Mouse (Mus musculus) yolk sac, embryonic 10.5 days (tissue): ENCODE data around the gene Slc5a5.
"Not testable (repeated sequence)": the region's sequence is repeated elsewhere in the genome, so short reads cannot be mapped to it uniquely, and the experiment has no call there.

ENCODE experiments used
- DNase-seq: peaks from one replicate; pipeline ENCODE4 v3.0.0-alpha.2; 2017; ENCODE audit warnings: low spot score

The Slc5a5 gene

DNA sequence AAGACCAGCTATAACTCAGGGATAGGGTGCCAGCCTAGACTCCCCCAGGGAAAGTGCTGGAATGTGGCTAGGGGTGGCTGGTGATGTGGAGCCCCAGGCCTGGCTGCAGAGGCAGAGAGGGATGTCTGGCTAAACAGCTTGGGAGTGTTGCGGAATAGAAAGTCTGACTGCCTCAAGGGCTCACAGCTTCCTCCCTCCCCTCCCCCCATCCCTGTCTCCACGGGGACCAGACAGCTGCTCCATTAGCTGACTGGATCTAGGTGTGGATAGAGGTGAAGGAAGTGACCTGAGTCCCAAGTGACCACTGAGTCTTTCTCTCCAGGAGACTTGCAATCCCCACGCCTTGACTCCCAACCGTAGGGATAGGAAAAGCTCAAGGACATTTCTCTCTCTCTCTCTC lies 10.6 kb upstream of the Slc5a5 start:
- no peak for DNase-seq

DNA sequence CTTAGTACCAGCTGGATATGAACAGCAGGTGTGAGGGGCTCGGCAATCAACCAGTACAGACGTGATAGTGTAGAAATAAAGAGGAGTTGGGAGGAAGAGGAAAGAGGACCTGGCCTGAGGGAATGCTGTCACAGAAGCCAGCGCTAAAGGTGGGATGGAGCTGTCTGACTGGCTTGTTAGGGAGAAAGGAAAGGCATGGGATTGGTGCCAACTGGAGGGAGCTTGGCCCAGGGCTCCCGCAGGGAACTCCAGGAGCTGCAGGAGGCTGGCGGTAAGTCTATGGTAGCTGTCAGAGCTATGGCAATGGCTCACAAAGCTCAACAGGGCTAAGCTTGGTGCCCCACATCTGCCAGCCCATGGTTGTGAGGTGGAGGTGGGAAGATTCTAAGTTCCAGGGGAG lies 9.7 kb upstream of the Slc5a5 start:
- DNase-seq: no peak

DNA sequence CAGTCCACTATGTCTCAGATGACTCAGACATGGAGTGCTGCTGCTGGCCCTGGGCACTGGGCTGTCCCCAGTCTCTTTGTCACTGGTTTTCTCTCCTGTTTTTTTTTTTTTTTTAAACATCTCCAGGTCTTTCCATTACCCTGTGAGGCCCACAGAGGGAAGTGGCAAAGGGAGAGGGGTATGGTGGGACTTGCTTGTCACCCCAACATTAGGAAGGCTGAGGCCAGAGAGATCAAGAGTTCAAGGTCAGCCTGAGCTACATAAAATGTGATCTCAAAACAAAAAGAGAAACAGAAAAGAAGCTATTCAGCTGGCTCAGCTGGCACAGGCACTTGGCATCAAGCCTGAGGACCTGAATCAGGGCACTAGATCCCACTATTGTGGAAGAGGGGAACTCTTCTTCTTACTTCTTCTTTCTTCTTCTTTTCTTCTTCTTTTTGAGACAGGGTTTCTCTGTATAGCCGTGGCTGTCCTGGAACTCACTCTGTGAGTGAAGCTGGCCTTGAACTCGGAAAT lies 8.4 kb upstream of the Slc5a5 start:
- DNase-seq: no peak

DNA sequence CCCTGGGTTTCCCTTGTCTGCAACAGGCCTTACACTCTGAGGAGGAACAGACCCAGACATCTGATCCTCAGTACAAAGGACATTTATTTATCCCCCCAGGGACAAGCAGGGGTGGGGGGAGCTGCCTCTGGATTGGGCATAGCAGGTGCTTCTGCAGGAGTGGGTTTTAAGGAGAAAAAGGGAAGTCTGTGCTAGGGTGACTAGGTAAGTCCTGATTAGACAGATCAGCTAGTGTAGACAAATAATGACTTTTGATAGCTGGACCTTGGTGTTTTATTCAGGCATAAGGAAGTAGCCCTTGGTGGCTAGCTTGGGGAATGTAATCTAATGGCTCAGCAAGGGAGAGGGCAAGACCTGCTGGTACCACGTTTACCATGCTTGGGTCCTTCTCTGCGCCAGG lies 6.7 kb upstream of the Slc5a5 start:
- DNase-seq: no peak

DNA sequence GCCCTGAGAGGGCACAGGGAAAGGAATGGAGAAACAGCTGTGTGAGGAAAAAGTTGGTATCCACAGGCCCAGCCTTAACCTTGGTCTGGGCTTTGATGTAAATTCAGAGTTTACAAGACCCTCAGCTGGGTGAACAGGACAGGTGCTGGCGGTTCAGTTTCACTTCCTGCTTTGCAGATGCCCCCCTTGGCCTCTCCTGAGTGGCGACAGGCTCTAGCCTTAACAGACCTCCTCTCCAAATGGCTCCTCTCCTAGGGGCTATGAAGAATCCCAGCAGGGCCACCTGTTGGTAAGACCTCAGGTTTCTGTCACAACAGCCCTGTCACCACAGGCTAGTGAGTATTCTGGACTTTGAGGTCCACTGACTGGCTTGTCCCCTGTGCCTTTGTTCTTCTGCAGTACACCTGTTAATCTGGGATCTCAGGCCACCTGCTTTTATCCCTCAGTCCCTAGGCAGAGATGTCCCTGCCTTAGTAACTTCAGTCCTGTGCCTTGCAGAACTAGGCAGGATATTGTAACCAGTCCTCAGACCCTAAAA lies 6.2 kb upstream of the Slc5a5 start:
- no peak for DNase-seq

DNA sequence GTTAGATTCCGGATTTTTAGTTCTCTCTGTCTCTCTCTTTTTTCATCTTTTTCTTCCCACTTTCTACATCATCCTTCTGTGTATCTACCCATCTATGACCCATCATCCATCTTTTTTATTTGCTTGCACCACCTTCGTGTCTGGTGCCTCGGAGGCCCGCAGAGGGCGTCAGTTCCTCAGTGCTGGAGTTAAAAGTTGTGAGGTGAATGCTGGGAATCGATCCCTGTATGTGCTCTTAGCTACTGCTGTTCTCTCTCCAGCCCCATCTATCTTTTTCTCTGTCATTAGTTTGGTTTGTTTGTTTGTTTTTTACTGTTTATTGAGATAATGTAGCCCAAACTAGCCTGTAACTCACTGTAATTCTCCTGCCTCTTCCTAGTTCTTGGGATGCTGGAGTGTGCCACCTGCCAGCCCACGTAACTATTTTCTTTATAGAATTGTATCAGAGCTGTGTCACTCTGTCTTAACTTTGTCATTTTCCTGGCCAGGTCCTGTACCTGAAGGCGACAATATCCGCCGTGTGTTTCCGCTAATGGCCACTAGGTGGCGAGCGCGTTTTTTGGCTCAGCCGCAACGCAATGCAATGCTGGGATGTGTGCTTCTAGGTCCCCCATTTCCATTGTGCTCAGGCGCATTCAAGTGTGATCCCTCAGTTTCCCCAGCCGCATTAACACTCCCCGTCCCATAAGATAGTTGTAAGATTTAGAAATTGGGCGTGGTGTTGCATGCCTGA lies 5.3 kb upstream of the Slc5a5 start:
- DNase-seq: peak; percentile 72

DNA sequence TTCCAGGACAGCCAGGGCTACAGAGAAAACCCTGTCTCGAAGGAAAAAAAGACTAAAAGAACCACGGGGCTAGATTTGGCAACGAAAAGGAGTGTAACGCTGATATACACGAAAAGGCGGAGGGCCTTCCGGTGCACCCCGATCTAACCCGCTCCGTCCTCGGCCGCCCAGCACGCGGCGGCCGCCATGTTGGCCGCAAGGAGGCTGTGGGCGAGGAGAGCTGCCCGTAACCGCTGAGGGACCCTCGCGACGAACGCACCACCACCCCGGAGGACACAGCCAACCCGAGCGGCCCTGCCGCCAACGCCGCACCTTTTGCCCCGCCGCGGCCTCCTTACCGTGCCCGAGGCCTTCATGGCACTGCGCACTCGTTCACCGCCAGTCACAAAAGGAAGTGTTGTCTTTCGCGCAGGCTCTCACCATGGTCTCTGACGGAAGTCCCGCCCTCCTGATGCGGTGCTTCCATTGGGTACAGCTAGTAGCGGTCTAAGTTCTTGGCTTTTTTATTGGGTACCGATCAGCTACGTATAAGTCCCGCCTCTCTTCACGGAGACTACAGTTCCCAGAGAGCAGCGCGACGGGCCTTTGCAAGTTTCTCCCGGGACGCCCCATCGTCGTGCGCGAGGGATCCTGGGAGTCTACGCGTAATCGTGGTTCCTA lies 4.6 kb upstream of the Slc5a5 start, which contains the start of gene Rpl18a:
Gene Rpl18a, minus strand, starts transcription at position 392 of the 660 bp plus-strand sequence.
- peak; percentile 97 for DNase-seq

DNA sequence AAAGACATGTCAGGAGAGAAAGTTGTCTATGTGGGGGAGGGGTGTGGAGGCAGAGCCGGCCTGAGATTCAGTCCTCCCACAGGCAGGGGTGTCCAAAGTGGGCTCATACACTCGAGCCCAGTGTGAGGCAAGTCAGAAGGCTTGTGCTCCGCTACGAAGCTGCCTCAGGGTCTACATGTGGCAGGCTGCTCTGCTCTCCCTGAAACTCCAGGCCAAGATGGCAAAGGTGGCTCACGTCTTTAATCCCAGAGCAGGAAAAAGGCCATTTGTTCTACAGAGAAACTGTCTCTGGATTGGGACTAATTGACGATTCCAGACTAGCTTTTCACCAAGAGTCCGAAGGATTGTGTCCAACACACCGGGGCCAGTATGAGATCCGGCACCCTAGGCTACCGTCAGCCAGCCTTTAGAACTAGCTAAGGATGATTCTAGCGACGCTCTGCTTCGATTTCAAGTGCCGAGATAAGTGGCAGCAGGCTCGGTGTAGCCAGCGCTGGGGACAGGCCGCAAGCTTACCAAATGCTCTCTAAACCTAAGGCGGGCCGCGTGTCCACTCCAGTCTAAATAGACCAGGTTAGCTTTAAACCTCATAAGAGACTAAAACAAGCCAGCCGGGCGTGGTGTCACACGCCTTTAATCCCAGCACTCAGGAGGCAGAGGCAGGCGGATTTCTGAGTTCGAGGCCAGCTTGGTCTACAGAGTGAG lies 3.9 kb upstream of the Slc5a5 start:
- no peak for DNase-seq

DNA sequence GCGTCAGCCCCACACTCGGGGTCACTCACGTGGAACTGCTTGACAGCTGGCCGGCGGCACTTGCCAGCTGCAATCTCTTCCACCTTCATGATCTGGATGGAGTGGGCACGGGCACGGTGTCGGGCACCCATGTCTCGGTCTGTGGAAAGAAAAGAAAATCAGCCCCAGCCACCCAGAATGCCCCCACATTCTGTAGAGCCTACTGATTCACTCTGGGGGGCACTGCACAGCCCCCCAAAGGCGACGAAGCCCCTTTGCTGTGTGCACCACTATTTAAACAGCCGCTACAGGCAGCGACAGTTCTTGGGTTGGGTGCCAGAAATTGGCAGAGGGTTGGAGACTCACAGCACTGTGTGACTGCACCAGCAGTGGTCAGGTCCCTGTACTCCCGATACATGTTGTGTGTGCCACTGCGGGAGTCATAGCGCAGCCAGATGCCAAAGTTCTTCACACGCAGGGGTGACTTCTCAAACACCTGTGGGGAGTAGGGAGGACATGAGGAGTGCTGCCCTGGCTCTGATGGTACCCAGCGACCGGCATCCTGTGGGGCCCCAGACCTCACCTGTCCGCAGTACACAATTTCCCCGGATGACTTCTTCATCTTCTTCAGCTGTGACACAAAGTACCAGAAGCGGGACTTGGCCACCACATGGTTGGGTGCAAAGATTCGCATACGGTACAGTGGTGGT lies 3.2 kb upstream of the Slc5a5 start:
- not testable (repeated sequence) for DNase-seq

DNA sequence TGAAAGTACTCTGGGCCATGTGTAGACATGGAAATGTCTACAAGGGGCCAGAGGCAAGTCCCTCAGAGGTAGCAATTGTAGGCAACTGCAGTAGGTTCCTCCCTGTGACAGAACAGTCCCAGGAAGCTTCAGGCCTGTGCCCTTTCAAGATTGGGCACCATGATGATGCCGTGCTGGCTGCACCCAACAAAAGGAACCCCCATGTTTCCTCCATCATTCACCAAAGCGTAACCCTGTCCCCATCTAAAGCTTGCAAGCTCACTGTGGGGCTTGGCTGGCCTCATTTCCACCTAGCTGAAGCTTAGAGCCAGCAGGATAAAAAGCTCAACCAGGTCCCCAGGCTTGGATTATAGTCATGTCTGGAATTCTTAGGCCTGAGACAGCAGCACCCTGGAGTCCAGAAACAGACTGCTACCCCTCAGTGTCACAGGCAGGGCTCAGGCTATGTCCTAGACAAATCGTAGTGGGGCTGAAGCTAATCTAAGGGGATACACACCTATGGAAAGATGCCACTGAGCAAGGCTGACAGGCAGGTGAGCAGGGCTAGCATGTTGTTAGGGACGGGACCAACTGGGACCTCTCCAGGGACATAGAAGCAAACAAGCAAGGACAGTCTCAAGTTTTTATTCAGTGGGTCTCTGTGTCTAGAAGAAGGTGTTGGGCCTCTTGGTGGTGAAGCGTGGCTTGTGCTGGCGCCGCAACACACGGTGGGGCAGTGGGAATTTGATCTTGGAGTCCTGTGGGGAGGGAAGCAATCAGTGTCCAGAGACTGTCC lies 2.4 kb upstream of the Slc5a5 start:
- no peak for DNase-seq

DNA sequence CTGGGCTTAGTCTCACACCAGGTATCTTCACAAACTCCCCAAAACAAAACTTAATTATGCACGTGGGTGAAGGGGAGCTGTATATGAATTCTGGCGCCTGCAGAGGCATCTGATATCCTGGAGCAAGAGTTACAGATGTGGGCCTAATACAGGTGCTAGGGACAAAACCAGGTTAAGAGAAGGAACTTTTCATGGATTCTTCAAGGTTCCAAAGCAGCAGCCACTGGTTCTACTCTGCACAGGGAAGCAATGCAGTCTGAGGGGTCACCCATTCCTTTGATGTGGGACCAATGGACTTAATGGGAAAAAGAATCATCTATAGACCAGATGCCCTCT lies 1.8 kb upstream of the Slc5a5 start:
- no peak for DNase-seq

DNA sequence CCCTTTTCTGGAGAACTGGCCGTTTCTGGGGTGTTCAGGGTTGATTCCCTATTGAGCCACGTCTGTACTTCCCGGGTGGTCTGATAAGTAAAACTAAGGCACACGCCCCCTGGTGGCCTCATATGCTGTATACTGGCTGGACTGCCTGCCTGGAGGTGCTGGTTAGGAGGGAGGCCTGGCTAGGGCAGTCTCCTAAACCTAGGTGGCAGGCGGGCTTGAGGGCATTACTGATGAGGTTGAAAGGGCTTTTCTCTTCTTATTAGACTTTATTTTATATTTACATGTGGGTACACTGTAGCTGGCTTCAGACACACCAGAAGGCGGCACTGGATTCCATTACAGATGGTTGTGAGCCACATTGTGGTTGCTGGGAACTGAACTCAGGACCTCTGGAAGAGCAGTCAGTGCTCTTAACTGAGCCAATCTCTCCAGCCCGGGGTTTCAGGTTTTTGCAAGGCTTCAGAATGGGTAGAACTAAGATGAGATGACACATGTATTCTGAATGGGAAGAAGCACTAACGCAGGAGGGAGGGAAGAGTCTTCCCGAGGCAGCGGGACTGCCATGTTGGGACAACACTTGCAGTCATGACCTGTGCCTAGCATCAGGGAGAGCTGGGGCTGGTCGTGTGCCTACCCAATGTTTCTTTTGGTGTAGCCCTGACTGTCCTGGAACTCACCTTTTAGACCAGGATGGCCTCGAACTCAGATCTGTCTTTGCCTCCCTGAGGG lies 1.3 kb upstream of the Slc5a5 start:
- DNase-seq: peak; percentile 82

DNA sequence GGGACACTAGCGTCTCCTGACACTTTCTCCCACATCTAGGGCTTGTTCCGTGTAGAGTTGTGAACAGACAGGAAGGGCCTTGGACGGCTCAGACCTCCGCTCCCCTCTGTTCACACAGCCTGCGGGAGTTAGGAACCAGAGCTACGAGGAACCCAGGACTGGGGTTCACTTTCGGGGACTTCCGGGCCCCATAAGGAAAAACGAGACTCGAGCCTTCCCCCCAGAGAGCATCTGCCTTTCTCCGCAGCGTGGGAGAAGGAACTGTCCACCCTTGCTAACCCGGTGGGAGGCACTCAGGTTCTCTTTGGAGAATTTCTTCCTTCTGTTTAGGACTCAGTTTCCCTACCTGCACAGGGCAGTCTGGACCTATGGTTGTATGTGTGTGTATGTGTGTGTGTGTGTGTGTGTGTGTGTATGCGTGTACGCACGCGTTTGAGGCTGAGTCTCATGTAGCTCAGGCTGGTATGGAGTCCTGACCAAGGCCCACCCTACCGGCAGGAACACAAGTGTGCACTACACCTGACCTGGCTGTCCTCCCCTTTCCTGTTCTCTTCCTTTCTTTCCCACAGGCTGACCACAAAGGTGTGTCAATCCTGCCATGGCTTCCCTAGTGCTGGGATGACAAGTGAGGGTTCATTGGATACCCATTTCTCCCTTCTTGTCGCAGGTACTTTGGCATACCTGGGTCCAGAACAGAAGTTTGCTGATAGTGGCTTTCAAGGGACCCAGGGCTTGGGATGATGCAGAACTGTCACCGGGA lies 519 bp upstream of the Slc5a5 start:
- DNase-seq: peak; percentile 44

DNA sequence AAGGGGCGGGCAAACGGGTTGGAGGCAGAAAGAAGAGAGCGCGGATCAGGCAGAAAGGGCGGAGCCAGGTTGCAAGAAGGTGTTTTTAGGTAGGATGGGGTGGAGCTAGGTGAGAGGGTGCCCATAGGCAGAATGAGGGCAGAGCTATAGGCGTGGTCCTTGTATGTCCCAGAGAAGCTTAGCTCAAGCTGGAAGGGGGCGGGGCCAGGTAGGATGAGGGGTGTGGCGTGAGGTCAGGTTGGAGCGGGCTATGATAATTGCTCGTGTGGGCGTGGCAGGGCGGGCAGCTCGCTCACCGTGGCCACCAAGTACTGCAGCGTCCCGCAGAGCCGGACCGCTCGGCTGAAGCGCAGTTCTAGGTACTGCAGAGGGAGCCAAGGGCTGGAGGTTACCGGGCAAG lies 1.2 kb downstream of the Slc5a5 start:
- no peak for DNase-seq

DNA sequence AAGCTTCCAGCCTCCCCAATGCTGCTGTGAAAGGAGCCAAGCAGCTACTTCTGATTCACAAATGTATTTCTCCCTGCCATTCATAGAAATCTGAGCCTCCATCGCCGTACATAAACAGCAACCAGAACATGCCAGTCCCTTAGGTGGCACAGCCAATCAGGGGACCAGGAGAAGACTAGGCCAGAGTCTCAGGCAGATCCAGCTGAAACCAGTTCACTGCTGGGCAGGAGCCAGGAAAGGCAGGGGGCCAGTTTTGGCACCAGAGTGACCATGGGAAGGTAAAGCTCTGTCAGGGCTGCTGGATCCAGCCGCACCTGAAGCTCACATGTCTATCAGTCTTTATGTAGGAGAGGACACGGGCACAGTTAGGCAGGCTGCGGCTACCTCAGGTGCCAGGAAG lies 1.9 kb downstream of the Slc5a5 start:
- DNase-seq: no peak

DNA sequence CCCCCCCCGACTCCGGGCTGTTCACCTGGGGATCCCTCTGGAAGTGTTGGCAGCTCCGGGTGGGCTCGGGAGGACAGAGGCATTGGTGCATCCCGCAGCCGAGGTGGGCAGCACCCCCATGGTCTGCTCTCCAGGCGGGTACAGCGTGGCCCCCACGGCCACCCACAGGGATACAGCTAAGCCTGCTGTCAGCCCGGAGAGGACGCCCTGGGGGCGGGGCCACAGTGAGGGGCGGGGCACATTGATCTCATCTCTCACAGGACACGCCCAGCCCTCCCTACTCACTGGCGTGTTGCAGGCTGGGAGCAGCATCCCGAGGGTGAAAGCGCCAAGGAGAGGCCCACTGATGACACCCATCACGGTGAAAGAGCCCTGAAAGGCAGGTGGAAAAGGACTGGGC lies 4.9 kb downstream of the Slc5a5 start:
- DNase-seq: no peak

DNA sequence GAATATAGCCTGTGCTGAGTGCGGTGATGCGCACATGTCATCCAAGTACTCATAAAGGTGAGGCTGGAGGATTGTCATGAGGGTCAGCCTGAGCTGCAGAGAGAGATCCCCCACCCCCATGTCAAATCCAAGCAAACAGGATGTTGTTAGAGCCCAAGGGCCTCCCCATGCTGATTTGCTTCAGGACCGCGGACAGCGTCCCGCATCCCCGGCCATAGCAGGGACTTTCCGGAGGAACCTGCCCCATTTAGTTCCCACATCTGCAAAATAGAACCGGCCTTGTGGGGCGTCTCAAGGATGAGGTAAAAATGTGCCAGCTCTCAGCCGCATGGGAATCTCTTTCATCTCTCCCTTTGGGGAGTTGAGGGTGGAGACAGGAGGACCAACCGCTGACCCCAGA lies 6.9 kb downstream of the Slc5a5 start:
- no peak for DNase-seq

DNA sequence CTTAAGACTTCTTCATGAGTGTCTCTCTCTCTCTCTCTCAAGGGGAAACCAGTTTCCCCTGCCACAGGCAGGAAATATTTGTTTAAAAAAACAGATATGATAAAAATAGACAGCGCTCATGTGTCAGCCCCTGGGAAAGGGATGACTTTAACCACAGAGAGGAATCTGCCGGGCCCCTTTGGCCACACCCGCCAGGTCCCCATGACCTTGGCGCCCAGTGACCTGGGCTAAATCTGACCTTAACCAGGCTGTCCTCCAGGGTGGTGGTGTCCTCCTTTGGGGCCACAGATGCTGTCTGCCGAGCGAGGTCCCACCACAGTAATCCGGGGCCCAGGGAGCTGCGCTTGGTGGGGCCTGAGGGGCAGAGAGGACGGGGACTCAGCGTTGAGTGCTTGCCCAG lies 7.9 kb downstream of the Slc5a5 start:
- no peak for DNase-seq

DNA sequence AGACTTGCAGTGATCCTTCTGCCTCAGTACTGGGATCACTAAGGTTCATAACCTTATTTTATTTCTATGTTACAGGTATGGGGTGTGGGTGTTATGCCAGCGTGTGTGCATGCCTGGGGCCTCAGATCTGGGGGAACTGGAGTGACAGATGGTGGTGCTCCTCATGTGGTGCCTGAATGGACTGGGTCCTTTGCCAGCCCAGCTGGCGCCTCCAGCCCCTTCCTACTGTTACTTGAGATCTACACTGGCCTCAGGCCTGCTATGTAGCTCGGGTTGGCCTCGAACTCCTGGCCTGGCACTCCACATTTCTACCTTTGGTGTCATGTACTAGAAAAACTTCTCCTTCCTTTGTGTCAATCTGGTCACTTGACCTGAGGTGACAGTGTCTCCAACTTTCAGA lies 8.4 kb downstream of the Slc5a5 start:
- no peak for DNase-seq

DNA sequence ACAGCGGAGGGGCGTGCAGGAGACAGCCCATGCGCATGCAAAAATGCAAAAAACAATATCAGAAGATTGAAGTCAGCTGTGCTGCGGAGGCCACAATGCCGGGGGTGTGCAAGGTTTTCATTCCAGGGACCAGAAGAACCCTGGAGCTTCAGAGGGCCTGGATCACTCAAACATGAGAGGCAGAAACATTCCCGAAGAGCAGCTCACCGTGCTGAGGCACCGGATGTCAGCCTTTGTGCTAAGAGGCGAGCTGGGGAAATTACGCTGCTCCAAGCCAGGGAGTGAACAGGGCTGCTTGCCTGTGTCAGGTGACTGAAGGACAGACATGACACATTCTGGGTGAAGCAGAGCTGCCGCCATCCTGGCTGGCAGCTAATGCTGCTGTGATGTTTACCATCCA lies 12.0 kb downstream of the Slc5a5 start:
- no peak for DNase-seq
